Mouse (Mus musculus) MN1 (cell line): ENCODE data around the gene Tm2d3.
A peak's percentile ranks its signal among the peaks of the same experiment; 100 is the strongest.

Experiments used
- DNase-seq: peaks from one replicate; pipeline ENCODE4 v3.0.0-alpha.2; 2016; ENCODE audit warnings: low spot score

The Tm2d3 gene

DNA sequence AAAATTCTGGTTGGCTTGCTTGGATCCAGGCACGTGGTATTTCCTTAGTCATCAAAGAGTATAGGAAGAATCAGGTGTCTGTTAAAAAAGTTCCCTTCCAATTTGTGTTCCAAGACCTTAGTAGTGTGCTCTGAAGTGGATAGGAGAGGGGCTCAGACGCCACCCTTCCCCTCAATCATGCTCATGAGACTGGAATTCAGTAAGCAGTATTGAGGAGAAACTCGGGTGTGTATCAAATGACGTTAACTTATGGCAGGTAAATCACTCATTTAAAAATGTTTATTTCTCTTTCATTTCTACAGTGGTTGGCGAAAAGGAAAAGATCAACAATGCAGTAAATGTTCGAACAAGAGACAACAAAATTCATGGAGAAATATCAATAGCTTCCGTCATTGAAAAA lies at the start of gene Tm2d3:
Gene Tm2d3 (plus strand): TSS at position 301 of the 400 bp plus-strand sequence.
- no peak for DNase-seq

DNA sequence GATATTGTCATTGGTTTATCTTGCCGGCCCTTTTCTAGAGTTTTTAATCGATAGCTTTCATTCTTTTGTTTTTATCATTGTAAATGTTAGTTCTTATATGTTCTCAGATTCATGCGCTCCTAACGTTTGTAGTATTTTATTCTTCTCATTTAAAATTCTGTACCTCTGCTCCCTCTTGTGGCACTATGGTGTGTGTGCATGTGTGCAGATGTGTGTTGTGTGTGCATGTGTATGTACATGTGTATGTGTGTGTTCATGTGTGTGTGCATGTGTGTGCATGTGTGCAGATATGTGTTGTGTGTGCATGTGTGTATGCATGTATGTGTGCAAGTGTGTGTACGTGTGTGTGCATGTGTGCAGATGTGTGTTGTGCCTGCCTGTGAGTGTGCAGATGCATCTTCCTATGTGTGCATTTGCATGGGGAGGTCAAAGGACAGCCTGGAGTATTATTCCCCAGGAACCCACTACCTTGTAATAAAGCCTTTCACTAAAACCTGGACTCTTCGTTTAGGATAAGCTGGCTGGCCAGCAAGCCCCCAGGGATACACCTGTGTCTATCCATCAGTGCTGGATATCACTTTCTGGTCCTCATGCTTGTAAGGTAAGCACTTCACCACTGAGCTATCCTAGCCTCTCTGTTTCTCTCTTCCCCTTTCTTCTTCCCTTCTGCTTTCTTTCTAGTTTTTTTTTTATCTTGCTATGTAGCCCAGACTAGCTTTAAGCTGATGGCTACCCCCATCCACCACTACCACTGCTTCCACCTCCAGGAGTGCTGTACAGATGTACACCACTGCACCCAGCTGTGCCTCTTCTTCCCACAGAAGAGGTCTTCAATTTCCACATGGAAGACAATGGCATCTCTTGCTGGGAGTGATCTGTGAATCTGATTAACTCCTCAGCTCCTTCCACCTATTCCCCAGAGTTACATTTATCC lies 48.3 kb upstream of the Tm2d3 start:
- DNase-seq = no peak

GRCm38 (mm10) chr7:65643861-65644421 lies 47.0 kb upstream of the Tm2d3 start:
- DNase-seq = peak; percentile 35

- peak; percentile 93 for DNase-seq
Measured at GRCm38 (mm10) chr7:65644643-65645351, 46.2 kb upstream of the Tm2d3 start, which contains the start of gene Tarsl2. TSS of gene Tarsl2 (plus strand) at chr7:65644898.

GRCm38 (mm10) chr7:65645996-65646395 lies 45.0 kb upstream of the Tm2d3 start:
- no peak for DNase-seq

DNA sequence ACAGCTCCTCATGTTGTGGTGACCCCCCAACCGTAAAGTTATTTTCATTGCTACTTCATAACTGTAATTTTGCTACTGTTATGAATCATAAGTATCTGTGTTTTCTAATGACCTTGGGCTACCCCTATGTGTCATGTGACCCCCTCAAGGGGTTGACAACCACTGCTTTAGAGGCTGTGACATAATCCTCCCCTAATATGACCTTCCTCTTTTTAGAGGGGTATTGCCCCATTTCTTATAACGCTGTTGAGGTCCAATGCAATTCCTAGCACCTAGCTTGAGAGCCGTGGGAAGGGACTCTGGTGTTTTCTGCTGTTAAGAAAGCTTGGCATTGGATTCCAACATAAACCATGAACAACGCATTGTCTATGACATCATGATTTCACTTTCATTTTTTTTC lies 40.3 kb upstream of the Tm2d3 start:
- DNase-seq = no peak

- DNase-seq = no peak
Measured at GRCm38 (mm10) chr7:65657490-65658120, 33.4 kb upstream of the Tm2d3 start.

DNA sequence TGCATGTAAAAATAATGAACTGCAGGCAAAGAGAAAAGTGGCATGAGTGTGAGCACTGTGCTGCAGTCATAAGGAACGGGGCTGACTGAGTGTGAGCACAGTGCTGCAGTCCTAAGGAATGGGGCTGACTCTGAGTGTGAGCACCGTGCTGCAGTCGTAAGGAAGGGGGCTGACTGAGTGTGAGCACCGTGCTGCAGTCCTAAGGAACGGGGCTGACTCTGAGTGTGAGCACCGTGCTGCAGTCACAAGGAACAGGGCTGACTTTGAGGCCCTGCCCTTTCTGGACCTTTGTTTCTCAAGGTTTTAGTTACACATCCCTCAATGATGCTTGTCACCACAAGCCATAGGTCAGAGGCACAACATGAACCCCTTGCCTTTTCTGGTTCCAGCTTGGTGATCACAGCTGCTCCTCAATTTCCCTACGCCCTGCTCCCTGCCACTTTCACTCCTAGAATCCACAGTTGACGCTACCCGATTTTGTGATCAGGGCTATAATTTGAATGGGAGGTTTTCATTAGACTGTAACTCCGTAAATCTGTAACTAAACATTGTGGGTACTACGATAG lies 27.7 kb upstream of the Tm2d3 start:
- DNase-seq = no peak

- DNase-seq = no peak
Measured at GRCm38 (mm10) chr7:65663886-65664285, 27.1 kb upstream of the Tm2d3 start.

DNA sequence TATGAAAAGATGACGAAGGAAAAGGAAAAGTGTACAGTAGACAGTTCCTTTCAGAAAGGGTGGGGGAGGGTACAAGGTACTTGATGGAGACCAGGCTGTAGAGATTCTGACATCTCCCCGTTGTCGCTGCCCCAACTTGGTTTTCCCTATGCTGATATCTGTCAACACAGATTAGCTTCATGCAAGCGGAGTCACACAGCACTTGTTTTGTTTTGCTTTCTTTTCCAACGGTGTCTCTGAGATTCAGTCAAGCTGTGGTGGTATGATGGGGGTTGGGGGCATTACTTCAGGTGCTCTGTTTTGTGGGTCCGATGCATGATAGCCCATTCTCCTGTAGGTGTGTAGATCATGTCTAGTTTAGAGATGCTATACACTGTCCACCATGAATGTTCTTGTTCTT lies 23.5 kb upstream of the Tm2d3 start:
- DNase-seq = no peak

DNA sequence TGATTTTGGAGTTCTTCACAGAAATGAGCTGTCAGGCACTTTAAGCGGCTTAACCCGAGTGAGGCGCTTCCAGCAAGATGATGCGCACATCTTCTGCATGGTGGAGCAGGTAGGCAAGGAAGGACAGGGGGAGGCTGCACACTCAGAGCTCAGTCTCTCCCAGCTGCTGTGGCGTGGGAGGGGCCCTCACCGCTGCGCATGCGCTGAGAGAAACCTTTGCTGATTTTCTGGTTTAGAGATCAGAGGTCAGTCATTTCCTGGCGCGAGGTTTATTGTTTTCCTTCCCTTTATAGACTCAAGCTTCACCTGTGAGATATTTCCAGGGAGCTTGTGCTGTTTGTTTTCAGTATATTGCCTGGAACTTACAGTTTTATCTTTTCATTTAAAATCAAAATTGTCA lies 12.9 kb upstream of the Tm2d3 start:
- DNase-seq = no peak

DNA sequence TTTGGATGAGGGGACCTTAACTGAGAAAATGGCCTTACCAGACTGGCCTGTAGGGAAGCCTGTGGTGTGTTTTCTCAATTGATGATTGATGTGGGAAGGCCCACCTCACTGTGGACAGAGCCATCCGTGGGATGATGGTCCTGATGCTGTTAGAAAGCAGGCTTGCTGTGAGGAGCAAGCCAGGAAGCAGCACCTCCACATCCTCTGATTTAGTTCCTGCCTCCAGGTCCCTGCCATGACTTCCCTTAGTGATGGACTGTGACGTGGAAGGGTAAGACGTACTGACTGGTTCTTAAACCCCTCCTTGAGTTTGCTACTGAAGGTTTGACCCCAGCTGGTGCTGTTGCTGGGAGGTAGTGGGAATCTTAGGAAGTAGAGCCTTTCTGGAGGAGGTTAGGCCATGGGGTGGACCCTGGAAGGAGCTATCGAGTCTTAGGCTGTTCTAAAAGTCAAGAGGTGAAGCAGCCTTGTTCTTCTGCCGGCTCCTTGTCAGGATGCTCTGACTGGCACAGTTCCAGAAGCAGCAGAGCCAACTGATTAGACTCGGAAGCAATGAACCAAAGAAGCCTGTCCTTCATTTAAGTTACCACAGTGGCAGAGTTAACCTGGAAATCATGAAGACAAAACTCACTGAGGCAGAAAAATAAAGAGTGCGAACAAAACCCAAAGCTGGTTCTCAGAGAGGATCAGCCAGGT lies 11.9 kb upstream of the Tm2d3 start:
- DNase-seq = no peak

GRCm38 (mm10) chr7:65681166-65681565 lies 9.8 kb upstream of the Tm2d3 start:
- no peak for DNase-seq

DNA sequence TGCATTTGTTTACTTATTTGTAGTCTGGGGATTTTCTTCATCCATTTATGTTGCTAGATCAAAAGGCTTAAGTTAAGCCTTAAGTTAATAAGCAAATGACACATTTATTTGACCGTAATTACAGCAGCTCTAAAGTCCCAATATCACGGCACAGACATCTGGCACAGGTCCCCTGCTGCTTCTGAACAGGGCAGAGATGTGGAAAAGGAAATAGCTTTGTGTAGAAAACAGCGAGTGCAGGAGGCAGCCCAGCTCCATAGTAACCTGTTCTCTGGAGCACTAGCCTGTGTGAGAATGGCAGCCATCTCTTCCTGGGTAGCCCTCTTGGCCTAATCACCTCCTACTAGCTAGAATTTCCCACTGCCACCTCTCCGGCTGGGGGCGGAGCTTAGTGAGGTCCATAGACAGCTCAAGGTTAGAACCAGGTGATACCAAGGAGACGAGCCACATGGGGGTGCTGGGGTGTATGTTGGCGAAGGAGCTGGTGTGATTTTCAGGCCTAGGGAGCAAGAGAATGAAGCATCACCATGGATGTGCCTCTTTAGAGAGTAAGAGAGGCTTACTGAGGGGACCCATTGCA lies 6.6 kb upstream of the Tm2d3 start:
- DNase-seq = no peak

- no peak for DNase-seq
Measured at GRCm38 (mm10) chr7:65686664-65687063, 4.3 kb upstream of the Tm2d3 start.

DNA sequence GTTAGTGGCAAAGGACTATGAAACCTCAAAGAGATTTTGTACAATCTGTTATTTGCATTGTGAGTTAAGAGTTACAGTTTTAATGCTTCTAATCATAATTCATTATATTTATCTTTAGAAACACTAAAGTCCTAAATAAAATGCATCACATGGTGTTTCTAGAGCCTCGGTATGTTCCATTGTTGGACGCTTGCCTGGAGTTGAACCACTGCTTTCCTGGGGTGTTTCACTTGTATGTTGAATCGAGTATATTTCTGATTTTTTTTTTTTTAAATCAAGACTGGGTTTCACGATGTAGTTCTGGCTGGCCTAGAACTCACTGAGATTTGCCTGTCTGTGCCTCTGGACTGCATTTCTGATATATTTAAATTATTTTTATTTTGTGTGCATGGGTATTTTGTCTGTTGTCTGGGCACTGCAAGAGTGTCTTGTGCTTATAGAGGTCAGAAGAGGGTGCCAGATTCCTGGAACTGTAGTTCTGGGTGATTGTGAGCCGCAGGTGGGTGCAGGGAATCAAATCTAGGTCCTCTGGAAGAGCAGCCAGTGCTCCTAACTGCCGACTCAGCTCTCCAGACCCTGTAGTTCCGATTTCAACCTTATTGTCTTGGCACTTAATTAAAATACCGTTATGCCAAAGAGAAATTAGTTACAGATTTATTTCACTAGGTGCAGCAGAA lies 1.1 kb downstream of the Tm2d3 start:
- no peak for DNase-seq

DNA sequence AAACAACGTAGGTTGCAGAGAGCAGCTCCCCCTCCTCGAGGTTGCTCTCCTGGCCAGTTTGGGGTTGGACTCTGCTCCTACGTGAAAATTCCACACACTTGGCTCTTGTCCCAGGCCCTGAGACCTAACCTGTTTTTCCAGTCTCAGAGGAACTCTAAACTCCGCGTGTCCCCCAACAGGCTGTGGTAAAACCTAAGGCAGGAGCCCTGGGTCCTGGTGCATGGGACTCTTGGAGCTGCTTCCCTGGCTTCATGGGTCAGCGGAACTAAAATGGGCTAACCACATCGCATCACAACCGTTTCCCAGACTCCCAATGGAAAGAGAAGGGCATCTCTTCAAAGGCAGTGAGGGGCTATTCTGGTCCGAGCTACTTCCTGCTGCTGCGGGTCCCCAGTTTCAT lies 1.9 kb downstream of the Tm2d3 start:
- DNase-seq = no peak

DNA sequence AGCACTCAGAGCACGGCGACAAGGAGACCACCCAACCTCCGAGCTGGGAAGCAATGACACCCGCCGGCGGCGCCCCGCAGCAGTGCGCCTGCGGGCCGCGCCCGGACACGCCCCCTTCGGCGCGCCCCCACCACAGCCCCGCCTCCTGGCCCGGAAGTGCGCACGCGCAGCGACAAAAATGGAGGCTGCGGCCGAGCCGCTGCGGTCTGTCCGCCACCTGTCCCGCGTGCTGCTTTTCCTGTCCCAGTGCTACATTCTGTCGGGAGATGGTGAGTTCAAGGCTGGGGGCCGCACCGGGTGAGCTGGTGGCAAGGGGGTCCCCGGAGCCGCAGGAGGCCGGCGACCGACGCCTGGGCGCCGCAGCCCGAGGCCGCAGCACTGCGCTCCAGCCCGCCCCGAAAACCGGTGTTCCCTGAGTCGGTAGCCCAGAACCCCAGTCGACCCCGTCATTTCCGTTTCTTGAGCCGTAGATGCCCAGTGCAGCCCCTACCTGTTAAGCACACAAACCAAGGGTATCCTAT lies 2.4 kb downstream of the Tm2d3 start:
- peak; percentile 85 for DNase-seq

DNA sequence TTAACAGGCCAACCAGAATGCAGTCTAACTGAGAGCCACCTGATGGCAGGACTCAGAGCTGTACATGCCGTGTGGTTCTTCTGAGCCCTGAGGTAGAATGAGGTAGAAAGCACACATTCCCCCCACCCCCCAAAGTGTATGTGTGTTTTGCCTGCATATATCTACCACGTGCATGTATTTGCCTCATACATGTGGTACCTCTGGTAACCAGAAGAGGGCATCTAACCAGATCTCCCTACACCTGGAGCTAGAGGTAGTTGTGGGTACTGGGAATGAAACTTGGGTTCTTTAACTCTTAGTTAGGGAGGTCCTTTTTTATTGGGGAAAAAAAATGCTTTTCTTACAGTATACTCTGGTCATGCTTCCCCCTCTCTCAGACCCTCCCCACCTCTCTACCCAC lies 5.5 kb downstream of the Tm2d3 start:
- DNase-seq = peak; percentile 16

DNA sequence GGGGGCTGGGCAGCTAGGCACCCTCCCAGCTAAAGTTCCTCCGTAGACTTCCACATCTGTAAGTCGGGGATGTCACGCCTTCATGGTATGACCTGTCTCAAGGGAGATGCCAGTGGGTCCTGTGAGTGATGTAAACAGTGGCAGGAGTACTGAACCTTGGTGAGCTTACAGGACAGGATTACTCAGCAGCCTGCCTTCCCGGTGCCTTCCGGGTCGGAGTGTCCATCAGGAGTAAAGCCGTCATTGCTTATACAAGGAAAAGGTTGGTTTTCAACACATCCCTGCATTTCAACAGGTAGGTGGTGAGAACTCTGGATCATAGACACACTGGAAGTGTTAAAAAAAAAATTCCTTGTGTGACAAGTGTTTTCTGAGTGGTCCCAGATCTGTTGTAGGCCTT lies 11.1 kb downstream of the Tm2d3 start:
- no peak for DNase-seq
